Mouse (Mus musculus): Measurements from ENCODE around the gene Myo1d.

Myo1d gene

GRCm38 (mm10) chr11:80602707-80603441 lies 177.0 kb downstream of the Myo1d start:
- peak; percentile 75 for DNase-seq

- DNase-seq: peak; percentile 73
Observed at GRCm38 (mm10) chr11:80602041-80602458, 177.8 kb downstream of the Myo1d start.

GRCm38 (mm10) chr11:80601040-80601864 lies 178.6 kb downstream of the Myo1d start:
- DNase-seq: no peak

GRCm38 (mm10) chr11:80595482-80595881 lies 184.3 kb downstream of the Myo1d start:
- no peak for DNase-seq

- no peak for DNase-seq
Observed at GRCm38 (mm10) chr11:80589387-80589786, 190.4 kb downstream of the Myo1d start.

GRCm38 (mm10) chr11:80585761-80586160 lies 194.1 kb downstream of the Myo1d start:
- DNase-seq: no peak

- DNase-seq: no peak
Observed at GRCm38 (mm10) chr11:80585211-80585610, 194.6 kb downstream of the Myo1d start.

- DNase-seq: no peak
Observed at GRCm38 (mm10) chr11:80580494-80580893, 199.3 kb downstream of the Myo1d start.

- DNase-seq: peak; percentile 91
Observed at GRCm38 (mm10) chr11:80577747-80578640, 201.8 kb downstream of the Myo1d start.

- DNase-seq: no peak
Observed at GRCm38 (mm10) chr11:80575794-80576193, 204.0 kb downstream of the Myo1d start.

- no peak for DNase-seq
Observed at GRCm38 (mm10) chr11:80566286-80566685, 213.5 kb downstream of the Myo1d start.

GRCm38 (mm10) chr11:80564975-80565965 lies 214.6 kb downstream of the Myo1d start:
- peak; percentile 65 for DNase-seq

GRCm38 (mm10) chr11:80562479-80562878 lies 217.3 kb downstream of the Myo1d start:
- DNase-seq: no peak

GRCm38 (mm10) chr11:80560770-80561169 lies 219.1 kb downstream of the Myo1d start:
- DNase-seq: no peak

GRCm38 (mm10) chr11:80555416-80555815 lies 224.4 kb downstream of the Myo1d start:
- no peak for DNase-seq

- DNase-seq: no peak
Observed at GRCm38 (mm10) chr11:80553046-80553445, 226.8 kb downstream of the Myo1d start.

- peak; percentile 66 for DNase-seq
Observed at GRCm38 (mm10) chr11:80551634-80552033, 228.2 kb downstream of the Myo1d start.

GRCm38 (mm10) chr11:80550264-80550663 lies 229.6 kb downstream of the Myo1d start:
- DNase-seq: no peak

GRCm38 (mm10) chr11:80549854-80550253 lies 230.0 kb downstream of the Myo1d start:
- no peak for DNase-seq

- DNase-seq: no peak
Observed at GRCm38 (mm10) chr11:80546233-80546632, 233.6 kb downstream of the Myo1d start.

- DNase-seq: no peak
Observed at GRCm38 (mm10) chr11:80539056-80539455, 240.8 kb downstream of the Myo1d start.

- DNase-seq: no peak
Observed at GRCm38 (mm10) chr11:80532966-80533365, 246.9 kb downstream of the Myo1d start.
